Mouse (Mus musculus) layer of hippocampus, adult 18-20 months (tissue): ENCODE results near the gene Arhgef15. TPM values are rescaled to one million over a fixed set of nuclear protein-coding genes. Genes with fewer than 3 reads are reported as not detected.

Source experiments
- DNase-seq, 2 experiments: peaks; one replicate each; pipeline ENCODE4 v3.0.0; 2022; ENCODE audit warnings: low spot score in 2 of 2
- microRNA-seq, 2 experiments: library from miRNA; unstranded; fragments of <30 nt; microRNA quantifications; one replicate each; pipeline ENCODE4 v1.2.0; 2021
- total RNA-seq, 2 experiments: library from RNA; stranded (reverse); gene quantifications; 2 replicates each; pipeline ENCODE4 v1.2.3; 2021

Gene Arhgef15
- total RNA-seq, 2 experiments from 2014 or later = 9.3 to 9.6 TPM

DNA sequence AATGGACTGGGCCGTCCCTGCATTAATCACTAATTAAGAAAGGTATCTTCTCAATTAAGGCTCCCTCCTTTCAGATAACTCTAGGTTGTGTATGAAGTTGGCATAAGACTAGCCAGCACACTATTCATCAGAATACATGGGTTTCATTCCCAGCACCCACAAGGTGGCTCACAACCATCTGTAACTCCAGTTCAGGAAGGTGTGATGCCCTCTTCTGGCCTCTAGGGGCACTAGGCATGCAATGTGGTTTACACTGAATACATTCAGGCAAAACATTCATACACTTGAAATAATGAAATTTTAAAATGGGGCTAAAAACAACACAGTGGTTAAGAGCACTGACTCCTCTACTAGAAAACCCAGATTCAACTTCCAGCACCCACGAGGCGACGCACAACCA lies 60.2 kb downstream of the Arhgef15 start:
- DNase-seq = peak in 1 of 2 experiments; percentile 44

- DNase-seq = no peak
Observed at GRCm38 (mm10) chr11:68896247-68896646, 61.0 kb downstream of the Arhgef15 start.

- DNase-seq = no peak
Observed at GRCm38 (mm10) chr11:68893911-68894464, 63.3 kb downstream of the Arhgef15 start.

Small RNA genes lying within 50 kb of the gene (microRNA-seq; reads per million reads assigned to microRNA genes)
- 0 to 1.2 reads per million in 2 experiments for gene Mir3062

Other genes starting within 250 kb of the Arhgef15 start
- gene Ndel1, start 85.6 kb downstream of the Arhgef15 start, total RNA-seq = 10 to 100 TPM; 95.9 to 98.2 TPM
- not detected for gene Rnf222, start 68.9 kb downstream of the Arhgef15 start, total RNA-seq
- 100 to 1,000 TPM; 802 to 835 TPM for gene Rpl26, start 55.9 kb downstream of the Arhgef15 start, total RNA-seq
- gene Odf4, start 30.4 kb downstream of the Arhgef15 start, total RNA-seq = not detected
- gene Slc25a35, start 10.7 kb upstream of the Arhgef15 start, total RNA-seq = 1 to 10 TPM; 4.2 to 5.3 TPM
- 10 to 100 TPM; 16.9 to 19.4 TPM for gene Rangrf, start 17.7 kb upstream of the Arhgef15 start, total RNA-seq
- 10 to 100 TPM; 22.1 to 23.4 TPM for gene Pfas, start 51.0 kb upstream of the Arhgef15 start, total RNA-seq
- gene Ctc1, start 58.4 kb upstream of the Arhgef15 start, total RNA-seq = 10 to 100 TPM; 34.3 to 39.2 TPM
- not detected for gene Aurkb, start 88.2 kb upstream of the Arhgef15 start, total RNA-seq
- gene Borcs6, start 102.2 kb upstream of the Arhgef15 start, total RNA-seq = 10 to 100 TPM; 32.9 to 36.4 TPM
- 10 to 100 TPM; 15.2 to 21.0 TPM for gene Tmem107, start 113.3 kb upstream of the Arhgef15 start, total RNA-seq
- gene Vamp2, start 131.0 kb upstream of the Arhgef15 start, total RNA-seq = 1,000 to 10,000 TPM in 1 of 2 experiments, 100 to 1,000 TPM in 1; 995 to 1,010 TPM
- gene Per1, start 137.7 kb upstream of the Arhgef15 start, total RNA-seq = 100 to 1,000 TPM in 1 of 2 experiments, 10 to 100 TPM in 1; 92.9 to 115 TPM
- 1 to 10 TPM; 1.1 to 1.6 TPM for gene Hes7, start 162.9 kb upstream of the Arhgef15 start, total RNA-seq
- 1 to 10 TPM; 1.3 to 1.6 TPM for gene 9130213A22Rik, start 165.1 kb upstream of the Arhgef15 start, total RNA-seq
- gene Aloxe3, start 168.4 kb upstream of the Arhgef15 start, total RNA-seq = 1 to 10 TPM; 8.6 to 9.1 TPM
- 10 to 100 TPM; 10.7 to 18.4 TPM for gene Alox12b, start 199.5 kb upstream of the Arhgef15 start, total RNA-seq
- 10 to 100 TPM in 1 of 2 experiments, 1 to 10 TPM in 1; 8.6 to 10.1 TPM for gene Alox8, start 240.4 kb upstream of the Arhgef15 start, total RNA-seq